Mouse (Mus musculus) megakaryocyte progenitor cell, adult 5-6 weeks (primary cell): ENCODE results near the gene Rab1b. TPM values are rescaled to one million over a fixed set of nuclear protein-coding genes. Genes with fewer than 3 reads are reported as not detected.
"Not testable (repeated sequence)": the region's sequence is repeated elsewhere in the genome, so short reads cannot be mapped to it uniquely, and the experiment has no call there.

Source experiments
- ATAC-seq: replicated peaks from 2 replicates; pipeline ENCODE4 v1.8.0; 2016; ENCODE audit warnings: mild to moderate bottlenecking, moderate TSS enrichment, inconsistent platforms; ENCODE audit not compliant: poor library complexity
- total RNA-seq, 2 experiments: library from RNA; stranded (forward) in 1 of 2; stranded (reverse) in 1 of 2; fragments of 157-497, 149-512 nt in 1 of 2; fragments of 200-1000 nt in 1 of 2; gene quantifications; 2 replicates each; pipeline versions ENCODE4 v1.2.3 to v1.2.4; 2015 to 2017

Gene Rab1b
- total RNA-seq, 2 experiments from 2014 or later = 50.8 to 106 TPM

- peak; percentile 47 for ATAC-seq
Measured at GRCm38 (mm10) chr19:5098363-5099143, 8.3 kb downstream of the Rab1b start, which contains the start of gene Cnih2. Gene Cnih2 (minus strand): TSS chr19:5098521.

DNA sequence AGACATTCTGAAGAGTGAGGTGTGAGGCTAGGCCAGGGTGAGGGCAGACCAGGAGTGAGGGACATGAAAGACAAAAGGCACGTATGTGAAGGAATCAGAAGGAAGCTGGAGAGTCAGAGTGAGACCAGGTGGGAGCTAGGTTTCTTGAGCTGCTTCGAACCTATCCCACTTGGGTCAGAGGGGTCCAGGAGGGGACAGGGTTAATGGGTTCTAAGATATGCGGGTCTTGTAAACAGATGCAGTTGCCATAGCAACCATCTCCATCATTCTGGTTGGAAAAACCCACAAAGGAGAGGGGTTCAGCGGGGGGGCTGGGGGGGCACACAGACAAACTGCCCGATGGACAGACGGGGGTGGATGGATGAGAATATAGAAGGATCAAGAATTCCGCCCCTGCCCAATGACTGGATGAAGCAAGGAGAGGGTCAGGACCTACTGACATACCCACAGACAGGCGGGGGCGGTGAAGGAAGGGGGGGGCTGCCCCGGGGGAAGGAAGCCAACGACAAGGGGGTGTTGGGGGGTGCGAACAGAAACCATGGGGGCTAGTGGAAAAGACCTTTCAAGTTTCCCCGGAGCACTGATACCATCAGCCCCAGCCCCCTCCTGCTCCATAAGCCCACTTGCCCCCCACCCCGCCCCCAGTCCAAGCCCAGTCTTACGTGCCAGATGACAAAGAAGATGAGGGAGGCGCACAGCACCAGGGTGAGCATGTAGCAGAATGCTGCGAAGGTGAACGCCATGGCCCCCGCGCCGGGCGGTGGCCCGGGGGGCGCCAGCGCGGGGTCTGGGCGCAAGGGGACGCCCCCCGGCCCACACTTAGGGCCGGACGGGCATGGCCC, 9.1 kb downstream of the Rab1b start:
- ATAC-seq = no peak

DNA sequence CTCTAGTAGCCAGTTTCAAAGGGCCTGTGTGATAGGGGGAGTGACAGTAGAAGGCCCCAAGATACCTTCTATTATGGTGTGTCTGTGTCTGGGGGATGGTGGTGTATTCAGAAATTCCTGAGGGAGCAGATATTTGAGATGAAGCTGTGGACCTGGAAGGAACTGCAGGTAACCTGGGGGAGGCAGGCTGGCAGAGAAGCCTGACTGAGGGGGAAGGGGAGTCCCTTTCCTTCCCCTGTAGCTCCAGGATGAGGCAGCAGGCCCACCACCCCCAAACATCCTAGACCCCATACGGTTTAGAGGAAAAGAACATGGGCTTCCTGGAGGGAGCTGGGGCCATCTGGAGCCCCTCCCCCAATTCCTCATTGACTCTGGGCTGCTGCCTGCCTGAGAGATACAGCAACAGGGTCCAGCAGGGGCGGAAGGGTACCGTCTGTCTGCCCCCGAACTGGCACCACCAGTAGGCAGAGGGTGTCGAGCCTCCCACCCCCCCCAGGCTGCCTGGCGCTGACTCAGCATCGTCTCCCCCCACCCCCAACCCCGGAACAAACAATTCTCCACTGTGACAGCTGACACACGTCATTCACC, 10.9 kb downstream of the Rab1b start:
- ATAC-seq = no peak

- no peak for ATAC-seq
Measured at GRCm38 (mm10) chr19:5094746-5095417, 12.0 kb downstream of the Rab1b start.

DNA sequence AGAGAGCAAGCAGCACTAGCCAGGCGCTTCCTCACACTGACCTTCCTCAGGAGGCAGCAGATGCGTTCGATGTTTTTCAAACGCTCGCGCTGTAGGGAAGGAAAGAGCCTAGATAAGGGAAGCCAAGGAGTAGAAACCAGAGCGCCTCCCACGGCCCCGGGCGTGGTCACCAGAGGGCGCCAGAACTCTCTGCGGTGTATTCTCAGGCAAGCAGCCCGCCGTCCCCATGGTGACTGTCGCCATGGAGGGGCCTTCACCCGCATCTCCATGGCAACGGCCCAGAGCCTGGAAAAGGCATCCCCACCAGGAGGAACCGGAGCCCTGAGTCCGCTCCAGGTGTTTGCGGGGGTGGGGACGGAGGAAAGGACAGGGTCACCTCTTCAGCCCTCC, 12.6 kb downstream of the Rab1b start:
- peak; percentile 92 for ATAC-seq

DNA sequence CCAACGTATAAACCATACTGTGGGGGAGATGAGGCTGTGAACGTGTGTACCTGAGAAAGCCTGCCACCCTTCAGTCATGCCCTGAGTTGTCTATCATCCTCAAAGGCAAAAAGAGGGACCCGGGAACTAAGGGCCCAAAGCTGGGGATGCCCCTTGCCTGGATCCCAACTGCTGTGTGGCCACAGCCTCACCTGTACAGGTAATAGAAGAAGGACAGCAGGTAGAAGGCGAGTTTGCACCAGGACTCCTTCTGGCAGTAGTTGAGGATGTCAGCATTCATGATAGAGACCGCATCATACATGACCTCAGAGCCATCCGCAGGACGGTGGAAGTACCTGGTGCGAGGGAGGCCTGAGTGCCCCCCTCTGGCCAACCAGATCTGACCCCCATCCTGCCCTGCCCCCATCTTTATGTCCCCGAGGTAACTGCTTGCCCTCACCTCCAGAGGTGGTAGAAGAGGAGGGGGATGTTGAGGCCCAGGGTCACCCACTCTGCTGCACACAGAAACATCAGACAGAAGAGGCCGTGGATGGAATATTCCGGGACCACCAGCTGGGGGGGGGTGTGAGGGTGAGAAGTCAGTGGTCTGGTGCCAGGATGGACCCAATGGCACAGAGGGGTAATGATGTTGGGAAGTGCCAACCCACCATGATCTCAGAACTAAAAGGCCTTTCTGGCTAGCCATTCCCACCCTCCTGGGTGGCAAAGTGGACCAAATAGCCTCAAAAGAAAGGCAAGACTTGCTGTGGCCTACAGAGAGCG, 13.2 kb downstream of the Rab1b start:
- ATAC-seq = no peak

DNA sequence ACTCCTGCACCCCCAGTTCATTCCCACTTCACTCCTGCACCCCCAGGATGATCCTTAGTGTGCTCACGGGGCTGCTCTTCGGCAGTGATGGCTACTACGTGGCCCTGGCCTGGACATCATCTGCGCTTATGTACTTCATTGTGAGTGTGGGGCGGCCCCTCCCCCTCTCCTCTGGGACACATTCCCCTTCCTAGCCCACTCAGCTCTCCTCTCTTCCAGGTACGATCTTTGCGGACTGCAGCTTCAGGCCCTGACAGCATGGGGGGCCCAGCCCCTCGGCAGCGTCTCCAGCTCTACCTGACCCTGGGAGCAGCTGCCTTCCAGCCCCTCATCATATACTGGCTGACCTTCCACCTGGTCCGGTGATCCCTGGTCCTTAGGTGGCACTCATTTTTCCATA, 14.8 kb downstream of the Rab1b start:
- ATAC-seq = no peak

DNA sequence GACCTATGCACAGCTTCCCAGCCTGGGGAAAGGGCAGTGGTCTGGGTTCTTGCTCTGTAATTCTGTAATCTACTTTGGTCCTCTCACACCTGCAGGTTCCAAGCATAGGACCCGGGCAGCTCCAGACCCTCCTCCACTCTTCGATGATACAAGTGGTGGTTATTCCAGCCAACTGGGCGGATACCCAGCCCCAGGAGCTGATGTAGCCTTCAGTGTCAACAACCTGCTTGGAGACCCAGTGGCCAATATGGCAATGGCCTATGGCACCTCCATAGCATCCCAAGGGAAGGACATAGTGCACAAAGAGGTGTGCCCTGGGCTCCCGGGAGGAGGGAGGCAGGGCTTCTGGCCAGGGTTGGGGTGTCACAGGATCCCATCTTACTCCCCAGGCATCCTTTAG, 17.5 kb downstream of the Rab1b start:
- no peak for ATAC-seq

DNA sequence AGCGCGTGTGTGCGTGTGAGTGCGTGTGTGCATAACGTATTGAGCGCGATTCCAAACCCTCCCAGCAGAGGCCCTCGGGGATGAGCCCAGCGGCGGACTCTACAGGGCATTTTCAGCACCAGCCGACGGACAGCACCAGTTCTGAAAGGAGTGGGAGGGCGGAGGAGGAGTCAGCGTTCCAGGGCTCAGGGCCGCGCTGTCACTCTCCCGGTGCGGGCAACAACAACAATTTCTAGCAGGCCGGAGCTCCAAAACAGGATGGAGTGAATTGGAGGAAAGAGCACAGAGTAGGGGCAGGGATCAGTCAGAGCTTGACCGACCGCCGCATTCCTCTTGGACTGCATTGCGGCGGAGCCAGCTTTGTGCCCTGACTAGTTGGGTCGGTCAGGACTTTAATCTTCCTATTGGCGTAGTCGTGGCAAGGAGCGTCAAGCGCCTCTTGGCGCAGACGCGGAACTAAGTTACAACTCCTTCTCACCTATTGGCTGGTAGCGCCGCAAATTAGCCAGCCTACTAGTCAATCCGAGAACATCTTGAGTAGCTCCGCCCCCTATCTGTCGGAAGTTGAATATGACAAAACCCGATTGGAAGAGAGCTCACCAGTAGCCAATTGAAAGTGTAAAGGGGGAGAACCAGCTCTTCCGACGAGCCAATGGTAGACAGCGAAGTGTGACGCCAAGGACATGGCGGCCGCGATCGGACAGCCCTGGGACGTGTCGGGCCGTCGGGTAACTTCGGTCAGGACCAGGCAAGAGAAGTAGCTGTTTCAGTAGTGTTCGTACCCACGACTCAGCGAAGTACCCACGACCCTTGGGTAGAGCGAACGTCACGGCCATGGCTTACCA, 18.8 kb downstream of the Rab1b start, which contains the start of gene Yif1a:
TSS of gene Yif1a (plus strand) at position 655 of the 845 bp plus-strand sequence.
- ATAC-seq = peak; percentile 87

GRCm38 (mm10) chr19:5086533-5086932, 20.3 kb downstream of the Rab1b start:
- ATAC-seq = not testable (repeated sequence)

DNA sequence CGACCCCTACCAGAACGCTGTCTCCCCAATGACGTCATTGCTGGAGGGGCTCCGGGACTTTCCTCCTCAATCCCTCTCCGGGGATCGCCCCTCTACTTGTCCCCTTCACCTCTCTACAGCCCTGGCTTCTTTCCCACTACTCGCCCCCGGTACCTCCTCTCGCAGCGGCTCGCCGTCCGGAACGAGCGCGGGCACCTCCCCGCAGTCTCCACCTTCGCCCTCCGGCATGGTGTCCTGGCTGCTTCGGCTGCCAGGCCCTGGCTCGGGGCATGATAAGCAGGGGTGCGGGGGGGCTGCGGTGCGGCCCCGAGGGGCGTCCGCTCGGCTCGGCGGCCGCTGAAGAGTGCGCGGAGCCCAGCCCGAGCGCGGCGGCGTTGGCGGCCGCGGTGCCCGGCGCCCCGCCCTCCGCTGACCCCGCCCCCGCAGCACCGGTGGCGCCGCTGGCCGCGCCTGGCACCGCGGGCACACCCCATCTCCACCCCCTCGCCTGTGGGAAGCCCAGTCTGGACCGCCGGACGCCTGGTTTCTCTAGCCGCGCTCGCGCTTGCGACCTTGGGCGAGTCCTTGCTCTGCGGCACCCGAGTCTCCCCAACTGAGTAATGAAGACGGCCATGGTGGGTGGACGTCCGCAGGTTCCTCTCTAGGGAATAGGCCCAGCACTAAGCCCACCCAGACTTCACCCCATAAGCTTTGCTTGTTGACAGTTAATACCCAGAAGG, 21.6 kb downstream of the Rab1b start, which contains the start of gene Tmem151a:
TSS of gene Tmem151a (minus strand) at position 387 of the 719 bp plus-strand sequence.
- no peak for ATAC-seq

GRCm38 (mm10) chr19:5084834-5085144, 22.1 kb downstream of the Rab1b start:
- ATAC-seq = no peak

GRCm38 (mm10) chr19:5083961-5084833, 22.7 kb downstream of the Rab1b start:
- no peak for ATAC-seq

- ATAC-seq = no peak
Measured at GRCm38 (mm10) chr19:5082596-5082995, 24.3 kb downstream of the Rab1b start.

DNA sequence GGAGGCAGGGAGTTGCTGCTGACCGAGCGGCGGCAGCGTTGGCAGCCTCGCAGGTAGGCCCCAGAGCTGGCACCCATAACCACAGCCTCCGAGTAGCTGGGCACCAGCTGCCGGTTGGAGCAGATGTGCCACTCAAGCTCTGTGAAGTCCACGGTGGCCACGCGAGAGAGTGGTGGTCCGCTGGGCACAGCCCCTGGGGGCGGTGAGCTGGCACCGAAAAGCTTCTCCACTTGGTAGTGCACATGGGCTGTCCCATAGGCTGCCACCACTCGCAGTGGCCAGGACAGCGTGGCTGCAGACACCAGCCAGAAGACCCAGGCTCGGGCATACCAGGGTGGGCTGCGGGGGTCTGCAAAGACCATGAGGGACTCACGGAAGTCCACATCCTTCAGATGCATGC, 24.9 kb downstream of the Rab1b start:
- ATAC-seq = no peak

DNA sequence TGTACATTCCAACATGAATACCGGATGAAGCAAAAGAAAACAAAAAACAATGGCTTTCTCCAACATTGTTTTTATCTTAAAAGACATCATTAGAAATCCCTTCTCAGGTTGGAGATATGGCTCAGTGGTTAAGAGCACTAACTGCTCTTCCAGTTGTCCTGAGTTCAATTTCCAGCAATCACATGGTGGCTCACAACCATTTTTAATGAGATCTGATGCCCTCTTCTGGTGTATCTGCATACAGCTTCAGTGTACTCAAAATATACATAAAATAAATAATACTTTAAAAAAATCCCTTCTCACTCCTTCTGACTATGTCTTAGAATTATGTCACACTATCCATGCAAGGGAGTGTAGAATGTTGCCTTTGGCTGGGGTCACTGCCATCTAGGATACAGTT, 27.6 kb downstream of the Rab1b start:
- ATAC-seq = no peak

- no peak for ATAC-seq
Measured at GRCm38 (mm10) chr19:5073518-5073917, 33.4 kb downstream of the Rab1b start.

- 0 out of 2 replicates have a peak, but pooled peaks have one; percentile 38 for ATAC-seq
Measured at GRCm38 (mm10) chr19:5073028-5073427, 33.8 kb downstream of the Rab1b start.
